Mouse (Mus musculus) thymus, adult 18-20 months (tissue): ENCODE results near the gene Nln.
A peak's percentile ranks its signal among the peaks of the same experiment; 100 is the strongest.

Experiments used
- DNase-seq, 2 experiments: peaks; one replicate each; pipeline ENCODE4 v3.0.0; 2022; ENCODE audit warnings: mixed read lengths in 2 of 2

The Nln gene

DNA sequence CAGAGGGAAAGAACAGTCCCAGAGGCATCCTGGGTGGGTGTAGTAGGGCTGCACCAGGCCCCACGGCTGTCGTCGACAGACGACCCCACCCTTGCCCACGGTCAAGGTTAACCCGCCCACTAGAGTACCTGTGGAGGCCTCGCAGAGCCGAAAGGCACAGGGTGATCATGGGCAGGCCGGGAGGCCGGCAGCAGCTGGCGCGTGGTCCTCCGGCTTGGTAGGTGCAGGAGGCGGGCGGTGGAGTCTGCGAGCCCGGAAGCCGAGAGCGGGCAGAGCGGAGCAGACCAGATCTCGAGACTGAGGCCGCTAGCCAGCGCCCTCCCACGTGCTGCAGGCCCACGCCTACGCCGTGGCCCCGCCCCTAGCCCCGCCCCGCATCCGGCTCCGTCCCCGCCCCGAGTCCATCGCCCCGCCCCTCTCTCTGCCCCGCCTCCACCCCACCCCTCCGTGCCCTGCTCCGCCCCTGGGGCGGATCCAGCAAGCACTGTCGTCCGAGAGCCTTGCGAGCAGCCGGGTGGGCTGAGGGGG lies at the start of gene Nln, which contains the start of gene Sgtb:
Nln (minus strand) TSS at position 327 of the 528 bp plus-strand sequence.
Sgtb (plus strand) TSS at position 454 of the 528 bp plus-strand sequence.
- DNase-seq = peak; percentile 73 to 75

DNA sequence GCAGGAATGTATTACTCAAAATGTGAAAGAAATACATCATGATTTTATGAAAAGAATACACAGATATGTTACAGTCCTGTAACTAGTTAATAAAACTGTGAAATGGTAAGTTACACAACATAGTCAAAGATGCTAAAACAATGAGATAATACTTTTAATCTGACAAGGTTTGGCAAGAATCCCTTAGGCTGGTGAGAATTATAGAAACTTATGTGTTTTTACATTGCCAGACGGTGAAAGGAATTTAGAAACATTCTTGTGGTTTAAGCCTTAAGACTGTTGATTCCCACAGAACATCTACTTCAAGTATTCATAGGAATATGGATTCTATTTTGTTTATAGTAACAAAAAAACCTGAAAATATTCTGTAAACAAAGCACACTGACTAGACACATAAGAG lies 46.3 kb upstream of the Nln start:
- no peak for DNase-seq

DNA sequence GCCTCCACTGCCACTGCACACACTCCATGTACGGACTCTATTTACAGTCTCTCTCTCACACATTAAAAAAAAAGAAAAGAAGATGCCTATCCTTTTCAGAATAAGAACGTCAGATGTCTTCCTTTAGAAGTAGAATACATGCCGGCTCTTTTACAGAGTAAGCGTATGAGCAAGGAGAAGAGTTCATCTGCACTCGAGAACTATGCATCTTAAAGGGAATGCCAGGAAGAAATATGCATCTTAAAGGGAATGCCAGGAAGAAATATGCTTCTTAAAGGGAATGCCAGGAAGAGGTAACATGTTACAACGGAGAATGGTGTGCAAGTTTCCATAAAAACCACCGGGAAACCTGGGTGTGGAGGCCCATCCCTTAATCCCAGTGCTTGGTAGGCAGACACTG lies 45.7 kb upstream of the Nln start:
- no peak for DNase-seq

DNA sequence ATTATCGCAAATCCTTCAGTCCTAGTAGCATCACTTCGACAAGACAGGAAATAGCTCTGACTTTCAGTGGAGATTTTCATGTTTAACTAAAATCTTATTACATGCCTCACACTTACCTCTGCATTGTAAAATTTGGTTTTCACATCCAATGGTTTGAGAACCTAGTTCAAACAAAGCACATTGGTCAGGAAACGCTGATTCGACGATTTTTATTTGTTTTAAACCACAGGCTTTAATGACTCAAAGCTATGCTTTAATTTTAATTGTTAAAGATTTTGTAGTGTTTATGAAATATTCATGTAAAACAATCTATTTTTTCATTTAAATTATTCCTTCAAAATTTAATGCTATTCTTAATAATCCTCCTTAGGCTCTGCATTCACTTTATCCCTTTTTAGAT lies 44.8 kb upstream of the Nln start:
- no peak for DNase-seq

DNA sequence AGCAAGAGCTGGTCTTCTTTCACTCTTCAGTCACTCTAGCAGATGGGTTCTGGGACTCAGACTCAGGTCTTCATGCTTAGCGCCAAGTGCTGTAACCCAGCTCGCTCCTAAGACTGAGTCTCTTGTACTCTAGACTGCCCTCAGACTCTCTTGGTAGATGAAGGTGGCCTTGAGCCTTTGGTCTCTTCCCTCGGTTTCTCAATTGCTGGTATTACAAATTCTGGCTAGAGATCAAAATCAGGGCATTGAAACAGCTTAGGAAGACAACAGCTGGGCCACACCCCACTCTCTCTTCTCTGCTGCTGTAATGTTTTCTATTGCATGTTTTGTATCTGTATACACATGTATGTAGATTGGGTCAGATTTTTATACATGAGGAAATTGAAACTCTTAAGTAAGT lies 36.2 kb upstream of the Nln start:
- DNase-seq = no peak

DNA sequence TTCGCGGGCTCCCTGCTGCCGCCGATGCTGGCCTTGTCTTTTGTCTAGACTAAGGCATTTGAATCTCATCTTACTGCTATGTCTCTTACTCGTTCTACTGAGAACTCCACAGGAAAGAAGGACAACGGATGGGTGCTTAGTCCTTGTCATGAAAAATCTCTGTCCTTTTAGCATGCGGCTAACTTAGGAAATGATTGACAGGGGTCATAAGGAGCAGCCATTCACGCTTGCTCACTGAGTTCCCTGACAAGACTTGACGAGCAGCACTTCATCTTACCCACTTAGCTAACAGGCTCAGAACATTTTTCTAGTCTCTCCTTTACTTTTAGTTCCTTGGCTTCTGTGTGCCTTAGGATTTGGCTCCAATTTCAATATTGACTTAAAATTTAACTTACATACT lies 35.5 kb upstream of the Nln start:
- DNase-seq = no peak

DNA sequence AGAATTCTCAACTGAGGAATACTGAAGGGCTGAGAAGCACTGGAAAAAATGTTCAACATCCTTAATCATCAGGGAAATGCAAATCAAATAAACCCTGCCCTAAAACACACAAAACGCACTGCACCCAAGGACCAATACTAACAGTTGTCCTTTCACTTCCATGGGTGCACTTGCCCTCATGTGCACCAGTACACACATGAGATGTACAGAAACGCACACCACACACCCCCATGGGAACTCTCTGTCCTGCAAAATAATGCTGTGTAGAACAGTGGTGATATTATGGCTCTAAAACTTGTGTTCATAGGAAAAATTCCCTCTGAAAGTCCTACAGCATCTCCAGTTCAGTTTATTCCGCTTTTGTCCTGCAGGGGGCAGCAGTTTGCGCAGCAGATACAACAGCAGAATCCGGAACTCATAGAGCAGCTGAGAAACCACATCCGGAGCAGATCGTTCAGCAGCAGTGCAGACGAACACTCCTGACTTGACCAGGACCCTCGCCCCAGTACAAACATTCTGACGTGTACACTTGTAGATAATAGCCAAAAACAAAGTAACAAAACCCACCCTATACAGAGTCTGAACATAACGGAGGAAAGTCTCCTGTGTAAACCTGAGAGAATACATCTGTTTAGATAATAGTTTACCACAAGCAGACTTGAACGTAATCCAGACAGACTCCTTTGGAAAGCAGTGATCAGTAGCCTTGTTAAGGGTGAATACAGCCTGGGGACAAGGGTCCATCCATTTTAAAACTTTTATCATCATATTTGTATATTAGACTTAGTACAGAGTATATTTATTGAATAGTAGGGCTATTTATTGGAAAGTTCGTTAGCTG lies 30.2 kb upstream of the Nln start:
- DNase-seq = peak; percentile 58 to 70

DNA sequence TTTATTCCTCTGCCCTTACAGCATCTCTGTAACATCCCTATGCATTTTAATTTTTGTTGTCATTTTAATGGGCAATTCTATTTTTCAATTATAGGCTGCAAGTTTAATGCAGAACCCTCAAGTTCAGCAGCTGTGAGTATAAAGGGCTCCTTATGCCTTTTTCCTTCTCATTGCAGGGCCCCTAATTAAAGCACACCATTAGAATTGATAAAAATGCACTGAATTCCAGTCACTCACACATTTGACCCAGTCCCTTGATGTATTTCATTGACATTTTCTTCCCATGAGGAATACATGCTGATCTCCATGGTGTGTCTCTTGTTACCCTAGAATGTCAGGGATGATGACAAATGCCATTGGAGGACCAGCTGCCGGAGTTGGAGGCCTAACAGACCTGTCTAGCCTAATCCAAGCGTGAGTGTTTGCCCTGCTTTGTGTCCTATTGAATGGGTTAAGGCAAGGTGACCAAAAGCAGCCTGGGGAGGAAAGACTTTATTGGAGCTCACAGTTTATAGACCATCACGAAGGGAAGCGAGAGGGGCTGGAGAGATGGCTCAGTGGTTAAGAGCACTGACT lies 25.2 kb upstream of the Nln start:
- DNase-seq = no peak

DNA sequence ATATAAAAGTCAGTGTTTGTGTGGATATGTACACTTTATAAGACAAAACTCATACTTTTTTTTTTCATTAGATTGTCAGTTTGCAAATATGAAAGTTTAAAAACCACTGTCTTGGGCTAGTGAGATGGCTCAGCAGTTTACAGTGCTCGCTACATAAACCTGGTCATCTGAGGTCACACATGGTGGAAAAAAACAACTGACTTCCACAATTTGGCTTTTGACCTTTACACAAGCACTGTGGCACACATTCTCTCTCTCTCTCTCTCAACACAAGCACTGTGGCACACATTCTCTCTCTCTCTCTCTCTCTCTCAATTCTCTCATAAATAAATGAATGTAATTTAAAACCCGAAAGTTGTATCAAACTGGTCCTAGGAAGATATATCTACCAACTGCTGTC lies 23.1 kb upstream of the Nln start:
- no peak for DNase-seq

DNA sequence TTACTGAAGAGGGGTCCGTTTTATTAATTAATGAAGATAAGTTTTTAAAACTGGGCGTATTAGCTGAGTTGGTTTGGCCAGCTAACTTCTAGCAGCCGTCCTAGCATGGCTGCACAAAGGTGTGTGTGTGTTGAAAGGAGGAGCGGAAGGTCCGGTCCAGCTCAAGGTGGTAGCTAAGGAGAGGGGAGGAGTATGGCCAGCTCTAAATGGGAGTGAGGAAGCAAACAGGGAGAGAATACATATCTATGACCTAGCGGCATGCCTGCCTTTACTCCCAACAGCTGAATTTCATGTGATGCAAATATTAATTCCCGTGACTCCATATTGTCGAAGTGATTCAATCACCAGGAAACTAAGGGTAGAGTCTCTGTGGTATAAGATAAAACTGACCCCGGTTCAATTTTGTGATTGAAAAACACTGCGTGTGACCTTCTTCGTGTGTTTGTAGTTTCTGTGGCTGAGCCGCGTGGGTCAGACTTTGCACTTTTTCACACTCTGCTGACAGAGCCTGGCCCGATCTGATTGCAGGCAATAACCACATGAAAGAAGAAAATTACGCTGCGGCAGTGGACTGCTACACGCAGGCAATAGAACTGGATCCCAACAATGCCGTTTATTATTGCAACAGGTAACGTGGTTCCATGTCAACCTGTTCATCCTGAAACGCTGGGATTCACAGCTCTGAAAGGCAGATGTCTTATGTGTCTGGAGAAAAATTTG lies 14.4 kb upstream of the Nln start:
- DNase-seq = no peak

DNA sequence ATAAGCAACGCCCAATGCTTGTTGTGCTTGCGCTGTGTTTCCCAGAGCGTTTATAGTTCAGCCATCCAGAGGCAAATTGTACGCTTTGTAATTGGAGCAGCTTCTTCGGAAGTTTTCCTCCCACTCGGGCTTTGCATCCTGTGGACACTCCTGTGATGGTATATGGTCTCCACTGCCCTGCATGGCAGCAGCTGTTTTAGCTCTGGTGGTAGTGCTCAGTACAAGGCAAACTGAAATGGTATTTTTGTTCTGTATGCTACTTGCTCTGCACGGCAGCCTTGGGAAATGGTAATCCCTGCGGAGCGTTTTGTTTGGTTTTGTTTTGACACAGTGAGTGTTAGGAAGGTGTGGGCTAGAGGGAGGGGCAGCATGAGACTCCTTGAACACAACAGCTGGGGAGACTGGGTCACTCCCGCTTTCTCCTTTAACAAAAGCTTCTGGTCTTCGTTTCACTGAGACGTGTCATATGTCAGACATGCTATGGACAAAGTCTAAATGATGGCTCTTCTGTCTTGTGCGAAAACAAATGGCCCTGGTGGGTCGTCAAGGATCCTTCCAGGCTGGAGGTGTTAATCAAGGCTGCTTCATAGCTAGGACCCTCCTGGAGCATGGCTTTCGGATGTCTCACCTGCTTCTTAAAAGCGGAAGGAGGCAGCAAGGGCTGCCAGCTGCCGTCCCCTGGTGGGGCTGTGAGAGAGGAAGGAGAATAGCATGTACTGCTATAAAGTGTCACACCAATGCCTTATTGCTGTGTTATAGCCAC lies 12.8 kb upstream of the Nln start:
- no peak for DNase-seq

DNA sequence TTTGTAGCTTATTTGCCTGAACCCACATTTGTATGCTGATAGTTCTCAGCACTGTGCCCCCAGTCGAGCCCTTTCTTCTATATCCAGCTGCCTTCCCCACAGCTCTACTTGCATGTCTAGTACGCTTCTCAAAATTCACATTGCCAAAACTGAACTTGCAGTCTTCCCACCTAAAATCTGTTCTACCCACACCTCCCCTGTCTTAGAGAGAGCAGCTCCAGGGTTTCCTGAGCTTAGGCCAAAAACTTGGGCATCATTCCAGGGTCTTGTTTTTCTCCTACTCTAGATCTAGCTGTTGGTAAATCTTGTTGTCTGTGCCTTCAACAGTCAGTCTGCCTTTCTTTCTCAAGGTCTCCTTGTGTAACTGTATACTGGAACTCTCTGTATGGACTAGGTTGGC lies 5.4 kb upstream of the Nln start:
- DNase-seq = no peak

DNA sequence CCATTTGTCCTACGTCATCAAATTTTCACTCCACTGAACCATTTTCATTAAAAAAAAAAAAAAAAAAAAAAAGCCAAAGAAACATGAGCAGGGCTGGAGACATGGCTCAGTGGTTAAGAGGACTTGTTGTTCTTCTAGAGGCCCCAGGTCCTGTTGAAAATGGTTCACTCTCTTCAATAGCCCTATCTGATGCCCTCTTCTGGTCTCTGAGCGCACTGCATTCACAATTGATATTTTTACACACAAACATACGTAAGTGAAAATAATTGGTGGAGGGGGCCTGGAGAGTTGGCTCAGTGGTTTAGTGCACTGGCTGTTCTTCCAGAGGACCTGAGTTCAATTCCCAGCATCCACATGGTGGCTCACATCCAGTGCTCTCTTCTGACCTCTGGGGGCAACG lies 4.4 kb upstream of the Nln start:
- DNase-seq = no peak

DNA sequence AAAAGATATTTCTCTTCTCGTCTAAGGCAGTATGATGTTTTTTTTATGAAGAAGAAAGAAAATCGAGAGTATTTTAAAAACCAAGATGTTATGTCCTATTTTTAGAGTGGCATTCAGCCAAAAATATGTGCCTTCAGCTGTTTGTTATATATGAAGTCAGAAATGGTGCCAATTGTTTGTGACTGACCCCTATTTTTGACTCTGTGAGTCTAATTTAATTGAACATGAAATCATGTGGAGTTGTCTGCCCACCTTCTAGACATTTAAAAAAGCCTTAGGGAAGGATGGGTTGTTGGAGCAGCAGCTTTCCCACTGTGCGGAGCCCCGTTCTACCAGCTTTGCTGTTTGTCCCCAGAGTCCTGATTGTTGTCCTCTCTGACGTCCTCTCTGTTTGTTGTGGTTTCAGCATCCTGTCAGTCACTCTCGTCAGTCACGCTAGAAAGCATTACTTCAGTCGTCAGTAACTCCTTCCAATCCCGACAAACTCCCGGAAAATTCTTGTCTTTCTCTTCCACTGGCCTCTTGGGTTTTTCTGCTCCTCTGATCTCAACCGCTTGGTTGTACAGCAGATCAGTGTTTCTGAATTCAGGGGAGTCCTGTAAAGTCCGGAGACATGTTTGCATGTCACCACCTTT lies 3.0 kb upstream of the Nln start:
- DNase-seq = no peak

DNA sequence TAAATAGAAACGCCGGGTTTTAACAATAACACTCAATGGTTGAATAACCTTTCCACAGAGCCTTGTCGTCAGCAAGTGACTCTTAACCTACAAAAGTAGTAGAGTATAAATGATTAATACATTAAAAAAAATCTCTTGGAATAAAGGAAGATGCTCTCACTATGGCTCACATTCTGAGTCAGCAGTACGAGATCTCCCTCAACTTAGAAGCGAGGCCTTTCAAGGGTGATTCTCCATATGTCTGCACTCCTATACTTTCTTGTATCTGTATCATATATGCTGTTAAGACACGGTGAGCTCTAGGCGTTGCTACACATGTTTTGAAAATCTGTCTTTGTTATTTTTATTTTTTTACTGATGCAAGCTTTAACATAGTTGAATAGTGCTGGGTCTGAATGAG lies 1.1 kb upstream of the Nln start:
- DNase-seq = no peak

DNA sequence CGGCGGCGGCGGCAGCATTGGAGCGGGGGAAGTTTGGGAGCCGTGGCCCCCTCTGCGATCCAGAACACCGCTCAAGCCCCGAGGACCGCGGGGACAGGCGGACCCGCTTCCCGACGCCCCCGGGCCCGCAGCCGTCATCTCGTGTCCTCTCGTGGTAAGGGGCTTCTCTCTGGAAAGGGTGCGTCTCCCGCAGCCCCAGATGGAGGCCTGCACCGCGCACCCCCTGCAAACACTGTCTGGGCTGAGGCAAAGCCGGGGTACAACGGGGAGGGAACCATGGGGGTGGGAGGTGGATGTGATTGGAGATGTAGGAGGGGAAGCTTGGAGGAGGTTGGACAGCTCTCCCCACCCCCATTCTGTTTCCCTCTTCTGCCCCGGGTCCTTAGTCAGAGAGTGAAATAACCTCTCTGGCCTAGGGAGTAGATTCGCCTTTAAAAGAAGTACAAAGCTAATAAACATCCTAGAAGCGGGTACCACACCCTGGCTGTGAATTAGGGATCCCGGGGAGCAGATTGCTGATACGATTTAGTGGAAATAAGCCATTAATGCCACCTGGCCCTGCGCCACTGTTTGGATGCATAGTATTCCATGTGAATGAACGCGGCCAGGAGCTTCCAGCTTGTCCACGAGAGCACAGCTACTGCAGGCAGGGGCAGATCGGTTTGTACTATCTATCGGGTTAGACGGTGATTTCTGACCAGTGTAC lies 555 bp upstream of the Nln start:
- DNase-seq = peak in 1 of 2 experiments; percentile 64

DNA sequence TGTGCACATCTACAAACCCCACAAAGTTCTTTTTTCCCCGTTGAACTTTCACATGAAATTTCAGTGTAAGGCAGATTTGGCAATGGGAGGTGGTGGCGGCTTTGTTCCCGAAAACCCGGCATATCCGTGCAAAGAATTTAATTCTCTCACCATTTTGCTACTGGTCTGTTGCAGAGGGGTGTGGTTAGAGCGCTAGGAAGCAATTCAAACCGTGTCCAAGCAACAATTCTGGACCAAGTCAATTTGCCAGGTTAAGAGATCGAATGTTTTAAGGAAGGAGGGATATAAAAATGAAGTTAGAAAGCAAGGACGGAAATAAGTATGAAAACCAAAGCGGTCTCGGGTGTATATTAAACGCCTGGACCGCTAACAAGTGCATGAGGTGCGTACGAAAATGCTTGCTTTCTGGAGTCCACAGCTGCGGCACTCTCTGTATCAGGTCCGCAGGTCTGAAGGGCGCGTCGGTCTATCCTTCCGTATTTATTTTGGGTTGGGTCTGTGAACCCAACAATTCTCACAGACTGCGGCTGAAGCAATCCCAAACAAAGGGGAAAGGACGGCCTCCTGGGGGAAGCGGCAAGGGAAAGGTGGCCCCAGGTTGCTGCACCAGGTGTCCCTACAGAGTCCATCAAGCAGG lies 645 bp downstream of the Nln start:
- no peak for DNase-seq

DNA sequence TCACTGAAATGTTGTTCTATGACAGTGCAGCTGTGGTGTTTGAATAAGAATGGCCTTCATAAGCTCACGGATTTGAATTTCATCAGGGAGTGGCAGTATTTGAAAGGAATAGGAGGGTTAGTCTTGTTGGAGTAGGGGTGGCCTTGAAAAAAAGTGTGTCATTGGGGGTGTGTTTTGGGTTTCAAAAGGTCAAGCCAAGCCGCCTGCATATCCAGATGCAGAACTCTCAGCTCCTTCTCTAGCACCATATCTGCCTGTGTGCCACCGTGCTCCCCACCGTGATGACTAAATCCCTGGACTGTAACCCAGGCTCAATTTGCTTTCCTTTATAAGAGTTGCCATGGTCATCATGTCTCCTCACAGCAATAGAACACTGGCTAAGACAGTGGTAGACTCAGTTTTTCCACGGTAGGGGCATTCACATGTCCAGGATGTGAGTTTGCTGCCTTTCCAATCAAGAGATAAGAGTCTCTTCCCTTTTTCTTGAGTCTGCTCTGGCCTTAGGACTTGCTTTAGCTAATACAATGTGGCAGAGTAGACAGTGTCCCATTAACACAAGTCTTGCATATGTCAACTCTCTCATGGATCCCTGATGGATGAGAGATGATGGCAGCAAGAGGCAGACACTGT lies 7.7 kb downstream of the Nln start:
- DNase-seq = no peak

DNA sequence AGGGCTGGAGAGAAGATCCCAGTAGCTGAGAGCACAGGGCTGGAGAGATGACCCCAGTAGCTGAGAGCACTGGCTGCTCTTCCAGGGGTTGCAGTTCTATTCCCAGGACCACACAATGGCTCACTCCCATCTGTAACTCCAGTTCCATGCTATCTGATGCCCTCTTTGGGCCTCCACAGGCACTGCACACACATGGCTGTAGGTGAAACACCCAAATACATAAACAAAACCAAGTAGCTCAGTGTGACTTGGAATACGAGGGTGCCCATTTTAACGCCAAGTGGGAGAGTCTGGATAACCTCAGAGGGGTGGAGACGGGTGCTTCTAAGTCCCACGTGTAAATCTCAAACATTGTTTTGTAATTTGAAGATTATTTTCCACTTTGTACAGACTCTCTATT lies 9.0 kb downstream of the Nln start:
- DNase-seq = no peak

DNA sequence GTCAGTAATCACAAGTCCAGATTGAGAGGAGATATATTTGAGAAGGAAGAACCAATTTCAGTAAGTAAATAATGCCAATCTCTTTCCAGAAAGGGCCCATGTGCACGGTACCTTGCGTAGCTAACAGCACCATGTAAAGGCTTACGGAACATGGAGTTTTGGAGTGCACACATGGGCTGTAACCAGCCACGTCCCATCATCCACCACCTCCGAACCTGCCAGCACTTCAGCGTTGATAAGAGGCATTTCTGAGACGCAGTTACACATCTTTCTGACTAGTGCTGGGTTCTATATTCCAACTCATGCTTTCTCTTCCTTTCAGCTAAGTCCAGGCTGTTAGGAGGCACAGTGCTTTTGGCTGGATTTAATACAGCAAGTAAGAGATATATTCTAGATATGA lies 12.2 kb downstream of the Nln start:
- DNase-seq = no peak

DNA sequence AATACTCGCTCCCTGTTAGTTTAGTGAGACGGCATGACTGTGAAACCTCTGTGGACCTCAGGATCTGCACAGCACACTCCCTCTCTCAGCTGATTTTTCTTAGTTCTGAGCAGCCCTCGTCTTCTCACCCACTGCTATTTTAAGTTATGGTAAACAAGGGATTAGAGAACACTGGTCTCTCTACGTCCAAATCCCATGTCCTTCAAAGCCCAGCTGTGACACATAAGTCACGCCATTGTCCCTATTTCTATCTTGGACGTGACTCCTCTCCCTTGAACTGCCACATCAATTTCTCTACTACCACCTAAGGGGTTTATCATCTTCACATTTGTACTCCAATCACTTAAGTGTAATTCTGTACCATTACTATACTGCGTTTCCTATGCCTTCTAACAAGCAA lies 13.5 kb downstream of the Nln start:
- DNase-seq = no peak
